Mouse (Mus musculus) spleen, postnatal 36 days (tissue): Measurements from ENCODE around the gene Ramp1.
A peak's percentile ranks its signal among the peaks of the same experiment; 100 is the strongest.

ENCODE experiments used
- DNase-seq, 2 experiments: peaks; one replicate each; pipeline ENCODE4 v3.0.0; 2022; ENCODE audit warnings: low spot score in 2 of 2, mixed read lengths in 1 of 2

Ramp1 gene

GRCm38 (mm10) chr1:91179533-91180173, at the start of gene Ramp1:
Gene Ramp1 (plus strand): TSS chr1:91179822.
- peak; percentile 30 to 42 for DNase-seq

GRCm38 (mm10) chr1:91137036-91137435, 42.6 kb upstream of the Ramp1 start:
- DNase-seq: no peak

- peak in 1 of 2 experiments; percentile 34 for DNase-seq
Observed at GRCm38 (mm10) chr1:91144813-91145212, 34.8 kb upstream of the Ramp1 start, which contains the start of gene Rbm44. Gene Rbm44 (plus strand): TSS chr1:91145089.

- DNase-seq: no peak
Observed at GRCm38 (mm10) chr1:91151509-91151908, 28.1 kb upstream of the Ramp1 start.

GRCm38 (mm10) chr1:91166798-91167197, 12.8 kb upstream of the Ramp1 start:
- DNase-seq: no peak

- no peak for DNase-seq
Observed at GRCm38 (mm10) chr1:91169157-91169556, 10.5 kb upstream of the Ramp1 start.

- DNase-seq: no peak
Observed at GRCm38 (mm10) chr1:91174796-91175195, 4.8 kb upstream of the Ramp1 start.

GRCm38 (mm10) chr1:91176026-91176425, 3.6 kb upstream of the Ramp1 start:
- no peak for DNase-seq

GRCm38 (mm10) chr1:91176871-91177270, 2.8 kb upstream of the Ramp1 start:
- no peak for DNase-seq

- peak; percentile 74 for DNase-seq
Observed at GRCm38 (mm10) chr1:91179086-91179485, 536 bp upstream of the Ramp1 start.

GRCm38 (mm10) chr1:91180174-91180565, 548 bp downstream of the Ramp1 start:
- no peak for DNase-seq

- DNase-seq: no peak
Observed at GRCm38 (mm10) chr1:91180723-91181122, 1.1 kb downstream of the Ramp1 start.

- DNase-seq: no peak
Observed at GRCm38 (mm10) chr1:91181261-91181660, 1.6 kb downstream of the Ramp1 start.

GRCm38 (mm10) chr1:91181784-91182450, 2.3 kb downstream of the Ramp1 start:
- DNase-seq: no peak

GRCm38 (mm10) chr1:91183305-91183704, 3.7 kb downstream of the Ramp1 start:
- no peak for DNase-seq

GRCm38 (mm10) chr1:91186677-91187076, 7.1 kb downstream of the Ramp1 start:
- no peak for DNase-seq

GRCm38 (mm10) chr1:91187315-91187714, 7.7 kb downstream of the Ramp1 start:
- peak in 1 of 2 experiments; percentile 20 for DNase-seq

- no peak for DNase-seq
Observed at GRCm38 (mm10) chr1:91187786-91188640, 8.4 kb downstream of the Ramp1 start.

GRCm38 (mm10) chr1:91188851-91189460, 9.3 kb downstream of the Ramp1 start:
- DNase-seq: no peak

GRCm38 (mm10) chr1:91192184-91192583, 12.6 kb downstream of the Ramp1 start:
- no peak for DNase-seq

- peak; percentile 61 to 62 for DNase-seq
Observed at GRCm38 (mm10) chr1:91193242-91193641, 13.6 kb downstream of the Ramp1 start.

GRCm38 (mm10) chr1:91193680-91194079, 14.1 kb downstream of the Ramp1 start:
- DNase-seq: no peak
